Mouse (Mus musculus): ENCODE data around the gene Urb2. TPM values are rescaled to one million over a fixed set of nuclear protein-coding genes. Genes with fewer than 3 reads are reported as not detected.

Gene Urb2
- polyA plus RNA-seq, 1 experiment, result 4.3 TPM

- no peak for DNase-seq
- 82% methylated on average over 1 of the region's 1 CpGs for WGBS
- no peaks in the 10 kb centered on the region for H3K4me1 ChIP-seq (ENCODE audit: control insufficient read depth, insufficient read depth, low read length)
- no peak for TF ChIP-seq POLR2A (IDR thresholded peaks at IDR 0.05; ENCODE audit: borderline replicate concordance, extremely low read depth, low read depth, low read length)
- no peak for TF ChIP-seq CTCF (IDR thresholded peaks at IDR 0.05; ENCODE audit: insufficient read depth, low read length)
- H3K4me3 ChIP-seq (replicated peaks; ENCODE audit: extremely low read depth, low read depth, low read length), result no peak overlapping the region
These were observed 20.9 kb downstream of the Urb2 start for GRCm38 (mm10) chr8:124042201-124042600.

- 91% methylated on average over 5 of the region's 5 CpGs for WGBS
- H3K4me3 ChIP-seq (replicated peaks; ENCODE audit: extremely low read depth, low read depth, low read length), result no peak overlapping the region
- TF ChIP-seq POLR2A (IDR thresholded peaks at IDR 0.05; ENCODE audit: borderline replicate concordance, extremely low read depth, low read depth, low read length), result no peak
- H3K4me1 ChIP-seq (ENCODE audit: control insufficient read depth, insufficient read depth, low read length), result no peaks in the 10 kb centered on the region
- no peak for DNase-seq
These were observed 23.1 kb downstream of the Urb2 start for GRCm38 (mm10) chr8:124044421-124044820.

- DNase-seq, result no peak
- Histone ChIP-seq H3K4me1 (ENCODE audit: control insufficient read depth, insufficient read depth, low read length) (no peaks in the 10 kb centered on the region), H3K4me3 (replicated peaks; ENCODE audit: extremely low read depth, low read depth, low read length) (no peak overlapping the region)
- no peak for TF ChIP-seq CTCF (IDR thresholded peaks at IDR 0.05; ENCODE audit: insufficient read depth, low read length)
- TF ChIP-seq POLR2A (IDR thresholded peaks at IDR 0.05; ENCODE audit: borderline replicate concordance, extremely low read depth, low read depth, low read length), result no peak
- WGBS, result 93% methylated on average over 12 of the region's 12 CpGs
These were observed 23.6 kb downstream of the Urb2 start for GRCm38 (mm10) chr8:124044931-124045330.

GRCm38 (mm10) chr8:124045856-124046255, 24.5 kb downstream of the Urb2 start:
- no peak overlapping the region for H3K4me3 ChIP-seq (replicated peaks; ENCODE audit: extremely low read depth, low read depth, low read length)
- DNase-seq, result no peak
- TF ChIP-seq CTCF (IDR thresholded peaks at IDR 0.05; ENCODE audit: insufficient read depth, low read length), result no peak
- no peak for TF ChIP-seq POLR2A (IDR thresholded peaks at IDR 0.05; ENCODE audit: borderline replicate concordance, extremely low read depth, low read depth, low read length)
- WGBS, result 75% methylated on average over 8 of the region's 8 CpGs
- no peaks in the 10 kb centered on the region for H3K4me1 ChIP-seq (ENCODE audit: control insufficient read depth, insufficient read depth, low read length)

GRCm38 (mm10) chr8:124052110-124052509, 30.8 kb downstream of the Urb2 start:
- DNase-seq, result peak; percentile 71
- no peaks in the 10 kb centered on the region for H3K4me1 ChIP-seq (ENCODE audit: control insufficient read depth, insufficient read depth, low read length)
- TF ChIP-seq POLR2A (IDR thresholded peaks at IDR 0.05; ENCODE audit: borderline replicate concordance, extremely low read depth, low read depth, low read length), result no peak
- TF ChIP-seq CTCF (IDR thresholded peaks at IDR 0.05; ENCODE audit: insufficient read depth, low read length), result peak; percentile 99
- H3K4me3 ChIP-seq (replicated peaks; ENCODE audit: extremely low read depth, low read depth, low read length), result no peak overlapping the region
- WGBS, result 21% methylated on average over 3 of the region's 3 CpGs

GRCm38 (mm10) chr8:124052568-124052967, 31.3 kb downstream of the Urb2 start:
- 60% methylated on average over 4 of the region's 4 CpGs for WGBS
- no peak for DNase-seq
- H3K4me3 ChIP-seq (replicated peaks; ENCODE audit: extremely low read depth, low read depth, low read length), result no peak overlapping the region
- TF ChIP-seq POLR2A (IDR thresholded peaks at IDR 0.05; ENCODE audit: borderline replicate concordance, extremely low read depth, low read depth, low read length), result no peak
- no peak for TF ChIP-seq CTCF (IDR thresholded peaks at IDR 0.05; ENCODE audit: insufficient read depth, low read length)
- H3K4me1 ChIP-seq (ENCODE audit: control insufficient read depth, insufficient read depth, low read length), result no peaks in the 10 kb centered on the region

- DNase-seq, result no peak
- Histone ChIP-seq H3K4me1 (ENCODE audit: control insufficient read depth, insufficient read depth, low read length) (no peaks in the 10 kb centered on the region), H3K4me3 (replicated peaks; ENCODE audit: extremely low read depth, low read depth, low read length) (no peak overlapping the region)
- no peak for TF ChIP-seq POLR2A (IDR thresholded peaks at IDR 0.05; ENCODE audit: borderline replicate concordance, extremely low read depth, low read depth, low read length)
- no peak for TF ChIP-seq CTCF (IDR thresholded peaks at IDR 0.05; ENCODE audit: insufficient read depth, low read length)
- WGBS, result 71% methylated on average over 11 of the region's 11 CpGs
These were observed 35.7 kb downstream of the Urb2 start for GRCm38 (mm10) chr8:124056832-124057655.

- no peak for DNase-seq
- Histone ChIP-seq H3K4me1 (ENCODE audit: control insufficient read depth, insufficient read depth, low read length) (peaks cover 7% of the 10 kb centered on the region), H3K4me3 (replicated peaks; ENCODE audit: extremely low read depth, low read depth, low read length) (no peak overlapping the region)
- TF ChIP-seq CTCF (IDR thresholded peaks at IDR 0.05; ENCODE audit: insufficient read depth, low read length), result no peak
- WGBS, result 33% methylated on average over 4 of the region's 4 CpGs
These were observed 45.2 kb downstream of the Urb2 start for GRCm38 (mm10) chr8:124066325-124067058.

- Histone ChIP-seq H3K4me3 (replicated peaks; ENCODE audit: extremely low read depth, low read depth, low read length) (no peak overlapping the region), H3K4me1 (ENCODE audit: control insufficient read depth, insufficient read depth, low read length) (peaks cover 7% of the 10 kb centered on the region)
- TF ChIP-seq CTCF (IDR thresholded peaks at IDR 0.05; ENCODE audit: insufficient read depth, low read length) (no peak), POLR2A (IDR thresholded peaks at IDR 0.05; ENCODE audit: borderline replicate concordance, extremely low read depth, low read depth, low read length) (no peak)
- WGBS, result 51% methylated on average over 4 of the region's 4 CpGs
- DNase-seq, result no peak
These were observed 45.9 kb downstream of the Urb2 start for GRCm38 (mm10) chr8:124067059-124067750.
